Mouse (Mus musculus) olfactory bulb, adult 2 months (tissue): ENCODE measurements around the gene Gbp6.
"Not testable (repeated sequence)": the region's sequence is repeated elsewhere in the genome, so short reads cannot be mapped to it uniquely, and the experiment has no call there.

Experiments
- CTCF ChIP-seq: fragments of 200-500 bp; IDR thresholded peaks from 2 replicates; pipeline ENCODE4 v1.5.1; 2012; ENCODE audit warnings: low read depth, mild to moderate bottlenecking, low read length, moderate library complexity; ENCODE audit not compliant: insufficient read depth
- POLR2A ChIP-seq: fragments of 200-500 bp; IDR thresholded peaks from 2 replicates; pipeline ENCODE4 v1.6.1; 2012; ENCODE audit warnings: mild to moderate bottlenecking, low read depth, low read length, moderate library complexity; ENCODE audit not compliant: insufficient read depth

GRCm38 (mm10) chr5:105240982-105241381, 52.5 kb downstream of the Gbp6 start:
- not testable (repeated sequence) for TF ChIP-seq CTCF, POLR2A
